Mouse (Mus musculus) neural tube, embryonic 11.5 days (tissue): ENCODE results near the gene Olfr96. TPM values are rescaled to one million over a fixed set of nuclear protein-coding genes. Genes with fewer than 3 reads are reported as not detected.

ENCODE experiments used
- ATAC-seq: fragments of 200-750 bp; cut with Nextera tagmentation; 2 replicates; pipeline ENCODE4 v1.8.0; 2017; ENCODE audit warnings: moderate number of reproducible peaks, mild to moderate bottlenecking, moderate TSS enrichment, moderate library complexity; ENCODE audit not compliant: insufficient read depth, low FRiP score, low TSS enrichment
- DNase-seq: peaks from one replicate; pipeline ENCODE4 v3.0.0-alpha.2; 2015; ENCODE audit warnings: low spot score
- H3K27ac ChIP-seq: fragments of 300-500 bp; sonication (generic); 2 replicates; pipeline ENCODE4 v1.5.1; 2014; ENCODE audit warnings: low read depth, mild to moderate bottlenecking, low read length
- H3K27me3 ChIP-seq: fragments of 300-500 bp; sonication (generic); 2 replicates; pipeline ENCODE4 v1.6.1; 2014; ENCODE audit warnings: mild to moderate bottlenecking, low read length, mixed read lengths; ENCODE audit not compliant: control insufficient read depth, insufficient read depth
- H3K36me3 ChIP-seq: fragments of 300-500 bp; sonication (generic); 2 replicates; pipeline ENCODE4 v1.6.1; 2014; ENCODE audit warnings: mild to moderate bottlenecking, low read length, moderate library complexity, mixed read lengths; ENCODE audit not compliant: control insufficient read depth, insufficient read depth
- H3K4me1 ChIP-seq: fragments of 300-500 bp; sonication (generic); 2 replicates; pipeline ENCODE4 v1.6.1; 2014; ENCODE audit warnings: low read length, mixed read lengths; ENCODE audit not compliant: control insufficient read depth, insufficient read depth
- H3K4me2 ChIP-seq: fragments of 300-500 bp; sonication (generic); 2 replicates; pipeline ENCODE4 v1.6.1; 2014; ENCODE audit warnings: low read depth, mild to moderate bottlenecking, moderate library complexity
- H3K4me3 ChIP-seq: fragments of 300-500 bp; sonication (generic); 2 replicates; pipeline ENCODE4 v1.5.1; 2014; ENCODE audit warnings: low read depth, low read length
- H3K9ac ChIP-seq: fragments of 300-500 bp; sonication (generic); 2 replicates; pipeline ENCODE4 v1.6.1; 2014; ENCODE audit warnings: mild to moderate bottlenecking, low read length
- H3K9me3 ChIP-seq: fragments of 300-500 bp; sonication (generic); 2 replicates; pipeline ENCODE4 v1.6.1; 2016; ENCODE audit warnings: low read length; ENCODE audit not compliant: control insufficient read depth
- WGBS: fragments of 180-500 bp; shearing (Covaris S2); extraction: QIAGEN DNeasy Blood & Tissue Kit; methylation state at CpG from one replicate; pipeline ENCODE4 v1.1.7; 2014; 5-methylcytosine and 5-hydroxymethylcytosine counted together
- polyA plus RNA-seq: library from polyadenylated mRNA; unstranded; fragments of >200 nt; fragmentation: Nextera tagmentation; extraction: Ambion mirVana; gene quantifications from 2 replicates; pipeline ENCODE4 v1.2.1, GENCODE M21; 2014

Olfr96 gene
- polyA plus RNA-seq: not detected in 2 replicates

DNA sequence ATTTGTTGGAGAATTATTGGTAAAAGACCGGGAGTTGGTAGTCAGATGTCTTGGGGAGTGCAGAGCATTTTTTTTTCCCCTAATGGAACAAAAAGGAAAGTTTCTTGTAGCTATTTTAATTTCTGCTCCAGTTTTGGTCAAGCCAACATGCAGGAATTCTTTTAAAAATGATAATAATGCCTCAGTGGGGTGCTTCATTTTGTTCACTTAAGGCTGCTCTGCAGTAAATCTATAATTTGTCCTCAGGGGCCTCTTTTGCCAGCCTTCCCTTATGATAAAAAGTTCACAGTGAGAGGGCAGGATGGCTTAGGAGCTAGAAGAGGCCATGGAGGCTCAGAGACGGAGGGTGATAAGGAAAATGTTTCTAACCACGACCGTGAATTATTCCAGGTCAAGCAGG, at the start of gene Olfr96:
Olfr96 (plus strand) TSS at position 301 of the 400 bp plus-strand sequence.
- Histone ChIP-seq H3K4me3 (no peak within 1 kb of the TSS), H3K27ac (no peak within 1 kb of the TSS), H3K4me2 (no peak within 1 kb of the TSS), H3K36me3 (no peaks in the 10 kb centered on the region), H3K9ac (no peak within 1 kb of the TSS), H3K4me1 (no peaks in the 10 kb centered on the region), H3K9me3 (no peaks in the 10 kb centered on the region; the same call in 1 of the 2 replicates), H3K27me3 (no peaks in the 10 kb centered on the region)
- ATAC-seq: no peak
- DNase-seq: no peak
- 65% methylated on average over 4 of the region's 4 CpGs for WGBS

- H3K9ac ChIP-seq: no peak overlapping the region
- DNase-seq (no peak), ATAC-seq (no peak)
- no peaks in the 10 kb centered on the region for H3K4me1 ChIP-seq
- no peak overlapping the region for H3K4me2 ChIP-seq
- no peak overlapping the region for H3K4me3 ChIP-seq
- H3K27me3 ChIP-seq: no peaks in the 10 kb centered on the region
- no peaks in the 10 kb centered on the region for H3K36me3 ChIP-seq
- H3K9me3 ChIP-seq: no peaks in the 10 kb centered on the region
- H3K27ac ChIP-seq: no peak overlapping the region
- WGBS: 57% methylated on average over 6 of the region's 6 CpGs
Observed at GRCm38 (mm10) chr17:37185474-37185873, 34.5 kb upstream of the Olfr96 start.

GRCm38 (mm10) chr17:37190711-37191110, 29.2 kb upstream of the Olfr96 start:
- DNase-seq (no peak), ATAC-seq (no peak)
- Histone ChIP-seq H3K4me2 (no peak overlapping the region), H3K9ac (no peak overlapping the region), H3K9me3 (no peaks in the 10 kb centered on the region), H3K27me3 (no peaks in the 10 kb centered on the region), H3K27ac (no peak overlapping the region), H3K36me3 (no peaks in the 10 kb centered on the region), H3K4me1 (no peaks in the 10 kb centered on the region), H3K4me3 (no peak overlapping the region)
- WGBS: 49% methylated on average over 2 of the region's 2 CpGs

DNA sequence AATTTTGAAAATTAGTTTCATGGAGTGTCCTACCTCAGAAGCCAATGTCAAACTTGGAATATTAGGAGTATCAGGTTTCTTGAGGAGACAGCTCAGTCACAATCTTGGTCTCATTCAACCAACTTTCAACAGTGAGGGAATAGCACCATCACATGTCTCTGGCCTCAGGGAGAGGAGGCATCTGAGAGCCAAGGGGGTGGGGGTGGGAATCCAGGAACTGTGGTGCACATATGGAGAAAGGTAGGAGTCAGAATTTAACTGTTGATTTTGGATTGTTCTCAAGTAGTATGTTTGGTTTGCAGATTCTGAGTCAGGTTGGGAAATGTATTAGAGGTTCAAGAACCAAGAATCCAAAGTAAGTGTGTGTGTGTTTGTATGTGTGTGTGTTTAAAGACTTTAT, 26.9 kb upstream of the Olfr96 start:
- Histone ChIP-seq H3K9me3 (no peaks in the 10 kb centered on the region), H3K4me1 (no peaks in the 10 kb centered on the region), H3K27me3 (peaks cover 13% of the 10 kb centered on the region), H3K27ac (no peak overlapping the region), H3K4me3 (no peak overlapping the region), H3K9ac (no peak overlapping the region), H3K36me3 (no peaks in the 10 kb centered on the region), H3K4me2 (no peak overlapping the region)
- no peak for DNase-seq
- ATAC-seq: no peak

- 85% methylated on average over 2 of the region's 2 CpGs for WGBS
Observed at GRCm38 (mm10) chr17:37193656-37194055, 26.3 kb upstream of the Olfr96 start, which contains the start of gene Ubd. TSS of gene Ubd (plus strand) at chr17:37193892.

DNA sequence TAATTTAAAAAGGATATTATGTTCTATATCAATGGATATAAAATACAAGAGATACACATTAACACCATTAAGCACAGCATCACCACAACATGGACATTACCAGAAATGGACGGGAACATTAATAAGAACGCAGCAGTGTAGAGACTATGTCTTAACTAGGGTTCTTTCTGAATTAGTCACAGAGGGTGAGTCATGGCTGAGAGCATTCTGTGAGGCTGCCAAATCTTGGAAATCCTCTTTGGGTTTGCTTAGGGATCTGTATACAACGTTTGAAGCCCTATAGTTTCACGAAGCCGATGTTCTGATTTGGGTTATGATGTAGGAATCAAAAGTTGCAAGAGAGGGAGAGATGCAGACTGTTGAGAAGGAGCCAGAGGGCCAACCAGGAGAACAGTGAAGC, 25.2 kb upstream of the Olfr96 start:
- DNase-seq (no peak), ATAC-seq (no peak)
- Histone ChIP-seq H3K4me1 (no peaks in the 10 kb centered on the region), H3K4me2 (no peak overlapping the region), H3K9me3 (no peaks in the 10 kb centered on the region), H3K27ac (no peak overlapping the region), H3K9ac (no peak overlapping the region), H3K4me3 (no peak overlapping the region), H3K27me3 (peaks cover 14% of the 10 kb centered on the region), H3K36me3 (no peaks in the 10 kb centered on the region)
- 94% methylated on average over 5 of the region's 5 CpGs for WGBS

More at GRCm38 (mm10) chr17:37193656-37194055, 26.3 kb upstream of the Olfr96 start, which contains the start of gene Ubd:
- Histone ChIP-seq H3K4me1 (no peaks in the 10 kb centered on the region), H3K27ac (no peak within 1 kb of the TSS), H3K9ac (no peak within 1 kb of the TSS), H3K36me3 (no peaks in the 10 kb centered on the region), H3K27me3 (peaks cover 14% of the 10 kb centered on the region), H3K9me3 (no peaks in the 10 kb centered on the region), H3K4me2 (no peak within 1 kb of the TSS), H3K4me3 (no peak within 1 kb of the TSS)
- ATAC-seq (no peak), DNase-seq (no peak)

DNA sequence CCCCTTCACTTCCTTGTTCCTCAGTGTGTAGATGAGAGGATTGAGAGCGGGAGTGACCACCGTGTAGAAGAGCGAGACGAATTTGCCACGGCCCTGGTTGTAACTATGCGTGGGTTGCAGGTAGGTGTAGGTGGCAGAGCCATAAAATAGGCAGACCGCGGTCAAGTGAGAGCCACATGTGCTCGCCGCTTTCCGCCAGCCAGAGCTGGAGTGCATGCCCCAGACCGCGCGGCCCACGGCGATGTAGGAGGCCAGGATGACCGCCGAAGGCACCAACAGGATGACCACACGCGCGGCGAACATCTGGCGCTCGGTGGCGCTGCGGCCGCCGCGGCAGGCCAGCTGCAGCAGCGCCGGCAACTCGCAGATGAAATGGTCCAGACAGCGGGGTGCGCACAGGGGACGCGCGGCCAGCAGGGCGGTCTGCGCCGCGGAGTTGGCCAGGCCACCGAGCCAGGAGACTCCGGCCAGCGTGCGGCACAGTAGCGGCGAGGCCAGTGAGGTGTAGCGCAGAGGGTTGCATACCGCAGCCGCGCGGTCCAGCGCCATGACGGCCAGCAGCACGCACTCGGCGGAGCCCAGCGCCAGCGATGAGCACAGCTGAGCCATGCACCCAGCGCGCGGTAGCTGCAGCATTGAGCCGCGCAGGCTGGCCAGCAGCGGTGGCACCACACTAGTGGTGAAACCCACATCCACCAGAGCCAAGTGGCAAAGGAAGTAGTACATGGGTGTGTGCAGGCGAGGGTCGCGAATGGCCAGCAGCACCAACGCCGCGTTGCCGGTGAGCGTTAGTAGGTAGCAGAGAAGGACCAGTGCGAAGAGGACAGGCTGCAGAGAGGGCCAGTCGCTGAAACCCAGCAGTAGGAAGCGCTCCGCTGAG, 22.9 kb upstream of the Olfr96 start:
- peak; percentile 90 for ATAC-seq
- Histone ChIP-seq H3K9me3 (no peaks in the 10 kb centered on the region), H3K27ac (no peak overlapping the region), H3K4me1 (no peaks in the 10 kb centered on the region), H3K27me3 (peaks cover 14% of the 10 kb centered on the region), H3K9ac (peak overlapping the region; percentile 11), H3K4me2 (peak overlapping the region; percentile 74), H3K4me3 (peak overlapping the region; percentile 41), H3K36me3 (no peaks in the 10 kb centered on the region)
- DNase-seq: peak; percentile 77
- 1% methylated on average over 76 of the region's 77 CpGs for WGBS

DNA sequence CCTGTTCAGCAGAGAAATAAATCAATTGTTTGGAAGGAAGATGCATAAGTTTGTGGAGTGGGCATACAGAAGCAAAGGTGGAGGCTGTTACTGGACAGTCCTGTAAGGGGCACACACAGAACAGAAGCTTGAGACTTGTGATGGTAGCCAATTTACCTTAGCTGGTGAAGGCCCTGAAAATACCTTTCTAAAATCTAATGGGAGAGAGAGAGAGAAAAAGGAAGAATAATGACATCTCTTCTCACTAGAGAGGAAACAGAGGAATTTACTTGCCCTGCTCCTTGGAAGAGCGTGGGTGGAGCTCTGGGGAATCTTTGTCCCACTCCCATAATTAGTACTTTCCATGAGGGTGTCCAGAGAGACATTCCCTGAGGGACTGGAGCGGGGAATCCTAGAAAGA, 19.1 kb upstream of the Olfr96 start, which contains the start of gene Olfr94:
Olfr94 (minus strand) TSS at position 101 of the 400 bp plus-strand sequence.
- ATAC-seq: no peak
- Histone ChIP-seq H3K27ac (no peak within 1 kb of the TSS), H3K36me3 (no peaks in the 10 kb centered on the region), H3K27me3 (peaks cover 14% of the 10 kb centered on the region), H3K9ac (no peak within 1 kb of the TSS), H3K9me3 (no peaks in the 10 kb centered on the region), H3K4me2 (no peak within 1 kb of the TSS), H3K4me3 (no peak within 1 kb of the TSS), H3K4me1 (no peaks in the 10 kb centered on the region)
- WGBS: 80% methylated on average over 2 of the region's 2 CpGs
- no peak for DNase-seq
